Mouse (Mus musculus) embryonic facial prominence, embryonic 15.5 days (tissue): ENCODE results near the gene Cables2. TPM values are rescaled to one million over a fixed set of nuclear protein-coding genes. Genes with fewer than 3 reads are reported as not detected.
A peak's percentile ranks its signal among the peaks of the same experiment; 100 is the strongest.

Experiments
- ATAC-seq: fragments of 200-750 bp; cut with Nextera tagmentation; 2 replicates; pipeline ENCODE4 v1.8.0; 2017; ENCODE audit warnings: low read depth, moderate TSS enrichment; ENCODE audit not compliant: insufficient number of reproducible peaks, low FRiP score, low TSS enrichment
- H3K27ac ChIP-seq: fragments of 300-500 bp; sonication (generic); replicated peaks from 2 replicates; pipeline ENCODE4 v1.5.1; 2015; ENCODE audit warnings: mild to moderate bottlenecking, inconsistent platforms
- H3K27me3 ChIP-seq: fragments of 300-500 bp; sonication (generic); 2 replicates; pipeline ENCODE4 v1.6.1; 2015; ENCODE audit warnings: inconsistent platforms
- H3K36me3 ChIP-seq: fragments of 300-500 bp; sonication (generic); 2 replicates; pipeline ENCODE4 v1.6.1; 2015; ENCODE audit warnings: mild to moderate bottlenecking, inconsistent platforms
- H3K4me1 ChIP-seq: fragments of 300-500 bp; sonication (generic); 2 replicates; pipeline ENCODE4 v1.6.1; 2015; ENCODE audit warnings: inconsistent platforms
- H3K4me2 ChIP-seq: fragments of 300-500 bp; sonication (generic); replicated peaks from 2 replicates; pipeline ENCODE4 v1.6.1; 2015; ENCODE audit warnings: mild to moderate bottlenecking, inconsistent platforms
- H3K4me3 ChIP-seq: fragments of 300-500 bp; sonication (generic); replicated peaks from 2 replicates; pipeline ENCODE4 v1.5.1; 2015; ENCODE audit warnings: mild to moderate bottlenecking, inconsistent platforms
- H3K9ac ChIP-seq: fragments of 300-500 bp; sonication (generic); 2 replicates; pipeline ENCODE4 v1.6.1; 2015; ENCODE audit warnings: inconsistent platforms
- H3K9me3 ChIP-seq: fragments of 300-500 bp; sonication (generic); replicated peaks from 2 replicates; pipeline ENCODE4 v1.6.1; 2016; ENCODE audit warnings: inconsistent platforms
- WGBS: fragments of 180-500 bp; shearing (Covaris S2); methylation state at CpG from one replicate; pipeline ENCODE4 v1.1.7; 2015; 5-methylcytosine and 5-hydroxymethylcytosine counted together
- polyA plus RNA-seq: library from polyadenylated mRNA; unstranded; fragments of >200 nt; fragmentation: Nextera tagmentation; extraction: Ambion mirVana; gene quantifications from 2 replicates; pipeline ENCODE4 v1.2.1, GENCODE M21; 2015

The Cables2 gene
- polyA plus RNA-seq, 1 experiment from 2014 or later, result 14.2 TPM

- H3K9ac ChIP-seq, result no peak overlapping the region
- ATAC-seq, result no peak
- no peak overlapping the region for H3K4me2 ChIP-seq
- WGBS, result 52% methylated on average over 8 of the region's 8 CpGs
- no peak overlapping the region for H3K4me3 ChIP-seq
- H3K36me3 ChIP-seq, result no peaks in the 10 kb centered on the region
- peaks cover 15% of the 10 kb centered on the region for H3K4me1 ChIP-seq
- H3K9me3 ChIP-seq, result no peaks in the 10 kb centered on the region
- no peak overlapping the region for H3K27ac ChIP-seq
- H3K27me3 ChIP-seq, result 0 out of 2 replicates have a peak, but pooled peaks cover 3% of the 10 kb centered on the region
Measured at GRCm38 (mm10) chr2:180277773-180278320, 4.6 kb upstream of the Cables2 start.

- Histone ChIP-seq H3K27ac (no peak overlapping the region), H3K4me3 (no peak overlapping the region), H3K27me3 (0 out of 2 replicates have a peak, but pooled peaks cover 3% of the 10 kb centered on the region), H3K4me2 (no peak overlapping the region), H3K36me3 (no peaks in the 10 kb centered on the region), H3K4me1 (peaks cover 24% of the 10 kb centered on the region), H3K9me3 (no peaks in the 10 kb centered on the region), H3K9ac (no peak overlapping the region)
- ATAC-seq, result no peak
- 38% methylated on average over 8 of the region's 8 CpGs for WGBS
Measured at GRCm38 (mm10) chr2:180276851-180277259, 3.6 kb upstream of the Cables2 start.

GRCm38 (mm10) chr2:180276385-180276784, 3.1 kb upstream of the Cables2 start:
- H3K27ac ChIP-seq, result no peak overlapping the region
- H3K9ac ChIP-seq, result no peak overlapping the region
- 52% methylated on average over 4 of the region's 4 CpGs for WGBS
- no peak overlapping the region for H3K4me2 ChIP-seq
- peaks cover 29% of the 10 kb centered on the region for H3K4me1 ChIP-seq
- no peaks in the 10 kb centered on the region for H3K9me3 ChIP-seq
- no peak for ATAC-seq
- H3K36me3 ChIP-seq, result no peaks in the 10 kb centered on the region
- no peak overlapping the region for H3K4me3 ChIP-seq
- H3K27me3 ChIP-seq, result 0 out of 2 replicates have a peak, but pooled peaks cover 3% of the 10 kb centered on the region

GRCm38 (mm10) chr2:180275836-180276235, 2.5 kb upstream of the Cables2 start:
- no peaks in the 10 kb centered on the region for H3K9me3 ChIP-seq
- H3K4me1 ChIP-seq, result peaks cover 30% of the 10 kb centered on the region
- no peak overlapping the region for H3K27ac ChIP-seq
- H3K4me2 ChIP-seq, result peak overlapping the region; percentile 6; the same call in 1 of the 2 replicates
- H3K4me3 ChIP-seq, result no peak overlapping the region
- ATAC-seq, result peak; percentile 44
- 0 out of 2 replicates have a peak, but pooled peaks cover 1% of the 10 kb centered on the region for H3K36me3 ChIP-seq
- no peak overlapping the region for H3K9ac ChIP-seq
- WGBS, result 1% methylated on average over 8 of the region's 8 CpGs
- 0 out of 2 replicates have a peak, but pooled peaks cover 3% of the 10 kb centered on the region for H3K27me3 ChIP-seq

DNA sequence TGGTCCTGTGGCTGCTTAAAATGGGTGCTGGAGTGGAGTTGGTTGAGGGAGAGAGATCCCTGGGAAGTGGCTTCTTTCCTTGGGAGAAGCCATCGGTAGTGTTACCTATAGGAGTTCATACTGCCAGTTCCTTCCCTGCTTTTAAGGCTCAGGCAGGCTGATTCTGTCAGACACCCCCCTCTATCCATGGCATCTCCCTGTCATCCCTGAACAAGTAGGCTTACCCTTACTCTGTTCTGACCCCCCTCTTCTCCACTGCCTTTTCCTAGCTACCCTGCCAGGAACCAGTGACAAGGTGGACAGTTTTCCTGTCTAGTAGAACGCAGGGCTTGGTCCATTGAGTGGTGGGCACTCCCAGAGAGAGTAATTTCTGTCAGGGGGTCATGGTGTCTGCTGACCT, 1.2 kb upstream of the Cables2 start:
- ATAC-seq, result no peak
- no peak overlapping the region for H3K27ac ChIP-seq
- no peak overlapping the region for H3K9ac ChIP-seq
- H3K36me3 ChIP-seq, result peaks cover 10% of the 10 kb centered on the region; the same call in 1 of the 2 replicates
- 84% methylated on average over 2 of the region's 2 CpGs for WGBS
- no peak overlapping the region for H3K4me3 ChIP-seq
- peaks cover 36% of the 10 kb centered on the region for H3K4me1 ChIP-seq
- 0 out of 2 replicates have a peak, but pooled peaks cover 3% of the 10 kb centered on the region for H3K27me3 ChIP-seq
- no peaks in the 10 kb centered on the region for H3K9me3 ChIP-seq
- no peak overlapping the region for H3K4me2 ChIP-seq

DNA sequence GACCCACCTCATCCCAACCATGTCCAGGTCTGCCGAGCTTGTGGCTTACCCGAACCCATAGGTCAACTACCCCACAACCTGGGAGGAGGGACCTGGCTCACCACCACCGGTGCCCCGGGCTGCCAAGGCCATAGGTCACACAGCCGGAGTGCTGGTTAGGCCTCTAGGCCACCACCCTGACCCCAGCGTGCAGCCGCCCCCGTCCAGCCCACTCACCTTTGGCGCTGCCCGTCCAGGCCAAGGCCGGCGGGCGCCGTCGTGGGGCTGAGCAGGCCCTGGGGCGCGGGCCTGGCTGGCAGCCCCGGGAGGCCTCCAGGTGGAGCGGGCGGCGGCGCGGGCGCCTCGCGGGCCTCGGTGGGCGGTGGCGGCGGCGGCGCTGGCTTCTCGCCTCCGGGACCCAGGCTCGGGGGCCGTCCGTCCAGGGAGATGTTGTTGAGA, 393 bp downstream of the Cables2 start:
- under 1% methylated on average over 32 of the region's 37 CpGs for WGBS
- Histone ChIP-seq H3K9ac (peak overlapping the region; percentile 90), H3K36me3 (peaks cover 26% of the 10 kb centered on the region), H3K9me3 (no peaks in the 10 kb centered on the region), H3K4me3 (peak overlapping the region; percentile 84), H3K27me3 (0 out of 2 replicates have a peak, but pooled peaks cover 3% of the 10 kb centered on the region), H3K4me2 (peak overlapping the region; percentile 86), H3K27ac (peak overlapping the region; percentile 68; the same call in 1 of the 2 replicates), H3K4me1 (peaks cover 36% of the 10 kb centered on the region)
- ATAC-seq, result peak; percentile 15; the same call in 1 of the 2 replicates

- no peak for ATAC-seq
- Histone ChIP-seq H3K36me3 (peaks cover 35% of the 10 kb centered on the region), H3K27ac (no peak overlapping the region), H3K4me2 (peak overlapping the region; percentile 86), H3K9me3 (no peaks in the 10 kb centered on the region), H3K4me1 (peaks cover 36% of the 10 kb centered on the region), H3K9ac (no peak overlapping the region), H3K4me3 (peak overlapping the region; percentile 84), H3K27me3 (0 out of 2 replicates have a peak, but pooled peaks cover 3% of the 10 kb centered on the region)
- WGBS, result 62% methylated on average over 5 of the region's 5 CpGs
Measured at GRCm38 (mm10) chr2:180271804-180272395, 1.4 kb downstream of the Cables2 start.

- H3K9ac ChIP-seq, result no peak overlapping the region
- 70% methylated on average over 7 of the region's 7 CpGs for WGBS
Measured at GRCm38 (mm10) chr2:180270537-180271255, 2.6 kb downstream of the Cables2 start.

GRCm38 (mm10) chr2:180269329-180269728, 4.0 kb downstream of the Cables2 start:
- H3K4me3 ChIP-seq, result no peak overlapping the region
- H3K27ac ChIP-seq, result no peak overlapping the region
- 93% methylated on average over 10 of the region's 10 CpGs for WGBS
- no peak for ATAC-seq
- H3K36me3 ChIP-seq, result peaks cover 42% of the 10 kb centered on the region
- no peaks in the 10 kb centered on the region for H3K9me3 ChIP-seq
- H3K27me3 ChIP-seq, result no peaks in the 10 kb centered on the region
- H3K9ac ChIP-seq, result no peak overlapping the region
- H3K4me1 ChIP-seq, result peaks cover 27% of the 10 kb centered on the region
- no peak overlapping the region for H3K4me2 ChIP-seq

More at GRCm38 (mm10) chr2:180270537-180271255, 2.6 kb downstream of the Cables2 start:
- H3K36me3 ChIP-seq, result peaks cover 42% of the 10 kb centered on the region
- 0 out of 2 replicates have a peak, but pooled peaks cover 3% of the 10 kb centered on the region for H3K27me3 ChIP-seq
- no peak for ATAC-seq
- peaks cover 30% of the 10 kb centered on the region for H3K4me1 ChIP-seq
- no peak overlapping the region for H3K27ac ChIP-seq
- no peak overlapping the region for H3K4me3 ChIP-seq
- H3K4me2 ChIP-seq, result no peak overlapping the region
- H3K9me3 ChIP-seq, result no peaks in the 10 kb centered on the region

DNA sequence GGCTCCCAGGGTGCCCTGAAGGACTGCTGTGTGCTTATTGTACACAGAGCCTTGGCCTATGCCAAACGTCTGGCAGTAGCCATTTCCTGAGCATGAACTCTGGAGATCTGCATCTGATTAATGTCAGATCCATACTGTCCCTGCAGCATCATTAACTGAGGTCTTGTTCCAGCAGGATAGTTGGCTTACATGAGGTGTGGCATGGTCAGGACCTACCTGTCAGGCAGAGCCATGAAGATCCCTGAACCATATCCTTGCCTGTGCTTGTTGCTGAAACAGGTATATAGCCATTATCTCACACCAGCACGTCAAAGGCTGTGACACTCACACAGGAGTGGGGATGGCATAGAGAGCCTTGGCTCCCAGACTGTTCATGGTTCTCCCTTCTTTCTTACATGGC, 5.3 kb downstream of the Cables2 start:
- no peak overlapping the region for H3K9ac ChIP-seq
- H3K4me1 ChIP-seq, result peaks cover 20% of the 10 kb centered on the region
- H3K36me3 ChIP-seq, result peaks cover 55% of the 10 kb centered on the region
- H3K9me3 ChIP-seq, result no peaks in the 10 kb centered on the region
- H3K4me2 ChIP-seq, result no peak overlapping the region
- H3K27ac ChIP-seq, result no peak overlapping the region
- WGBS, result 50% methylated on average over 2 of the region's 2 CpGs
- H3K4me3 ChIP-seq, result no peak overlapping the region
- no peaks in the 10 kb centered on the region for H3K27me3 ChIP-seq
- no peak for ATAC-seq

- Histone ChIP-seq H3K4me1 (peaks cover 7% of the 10 kb centered on the region), H3K27ac (no peak overlapping the region), H3K36me3 (peaks cover 75% of the 10 kb centered on the region), H3K9me3 (no peaks in the 10 kb centered on the region), H3K9ac (no peak overlapping the region), H3K27me3 (no peaks in the 10 kb centered on the region), H3K4me2 (no peak overlapping the region), H3K4me3 (no peak overlapping the region)
- WGBS, result 88% methylated on average over 10 of the region's 10 CpGs
- no peak for ATAC-seq
Measured at GRCm38 (mm10) chr2:180262891-180263290, 10.4 kb downstream of the Cables2 start.
